Mouse (Mus musculus): ENCODE measurements around the gene Ptprb. TPM values are rescaled to one million over a fixed set of nuclear protein-coding genes. Genes with fewer than 3 reads are reported as not detected.

The Ptprb gene
- polyA plus RNA-seq, 1 experiment = 1.6 TPM

DNA sequence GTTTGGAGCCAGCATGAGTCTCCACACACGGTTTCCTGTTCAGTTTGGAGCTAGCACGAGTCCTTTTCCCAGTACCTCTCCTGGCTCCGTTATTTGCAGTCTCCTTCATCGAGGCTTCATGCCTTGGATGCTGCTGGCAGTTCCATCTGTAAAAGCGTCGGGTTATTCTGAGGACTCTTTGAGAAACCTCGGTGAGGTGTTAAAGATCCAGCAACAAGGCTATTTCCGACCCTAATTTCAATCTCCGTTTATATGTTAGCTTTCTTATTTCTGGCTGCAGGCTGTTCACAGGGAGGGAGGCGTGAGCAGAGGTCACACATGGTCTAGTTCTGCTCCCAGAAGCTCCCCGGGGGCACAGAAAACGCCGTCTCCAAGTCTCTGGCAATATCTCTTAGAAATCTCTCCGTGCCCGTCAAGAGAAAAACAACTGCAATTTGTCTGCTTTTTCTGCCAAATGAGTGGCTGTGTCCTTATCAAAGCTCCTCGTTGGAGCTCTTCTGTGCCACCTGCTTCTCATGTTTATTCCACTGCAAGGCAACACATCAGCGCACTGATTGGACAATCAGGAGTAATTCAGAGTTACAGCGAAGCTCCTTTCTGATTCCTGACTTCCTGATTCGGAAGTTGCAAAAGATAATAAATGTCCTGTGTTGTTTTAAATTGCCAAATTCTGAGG is 132.5 kb downstream of the Ptprb start:
- 63% methylated on average over 19 of the region's 19 CpGs for WGBS
- no peak for DNase-seq (ENCODE audit: low read depth, low spot score)

DNA sequence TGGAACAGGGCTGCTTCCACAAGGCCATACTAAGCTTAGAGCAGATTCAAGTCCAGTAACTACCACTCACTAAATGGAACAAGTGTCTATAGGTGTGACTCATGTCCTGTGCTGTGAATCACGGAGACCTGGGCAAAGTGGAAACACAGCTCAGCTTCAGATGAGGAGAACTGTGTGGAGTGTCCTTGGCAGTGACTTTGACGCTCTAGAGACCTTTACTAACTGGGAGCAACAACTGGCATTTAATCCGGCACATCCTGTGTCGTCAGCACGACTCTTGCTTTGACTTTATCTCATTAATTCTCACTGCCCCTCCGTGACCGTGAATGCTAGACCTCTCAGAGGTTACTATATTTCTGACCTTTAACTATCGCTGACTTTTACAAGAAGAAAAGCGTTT is 135.5 kb downstream of the Ptprb start:
- 47% methylated on average over 9 of the region's 9 CpGs for WGBS
- no peak for DNase-seq (ENCODE audit: low read depth, low spot score)

- WGBS = 81% methylated on average over 6 of the region's 6 CpGs
- no peak for DNase-seq (ENCODE audit: low read depth, low spot score)
These were observed 140.8 kb downstream of the Ptprb start for GRCm38 (mm10) chr10:116416142-116416541.

GRCm38 (mm10) chr10:116416726-116417125 is 141.4 kb downstream of the Ptprb start:
- WGBS = 51% methylated on average over 5 of the region's 5 CpGs
- DNase-seq (ENCODE audit: low read depth, low spot score) = no peak

GRCm38 (mm10) chr10:116418121-116418726 is 142.9 kb downstream of the Ptprb start:
- 73% methylated on average over 24 of the region's 24 CpGs for WGBS
- no peak for DNase-seq (ENCODE audit: low read depth, low spot score)

GRCm38 (mm10) chr10:116420976-116421375 is 145.7 kb downstream of the Ptprb start:
- 88% methylated on average over 6 of the region's 6 CpGs for WGBS
- no peak for DNase-seq (ENCODE audit: low read depth, low spot score)

GRCm38 (mm10) chr10:116422551-116422950 is 147.2 kb downstream of the Ptprb start:
- DNase-seq (ENCODE audit: low read depth, low spot score) = no peak
- WGBS = 48% methylated on average over 2 of the region's 2 CpGs

DNA sequence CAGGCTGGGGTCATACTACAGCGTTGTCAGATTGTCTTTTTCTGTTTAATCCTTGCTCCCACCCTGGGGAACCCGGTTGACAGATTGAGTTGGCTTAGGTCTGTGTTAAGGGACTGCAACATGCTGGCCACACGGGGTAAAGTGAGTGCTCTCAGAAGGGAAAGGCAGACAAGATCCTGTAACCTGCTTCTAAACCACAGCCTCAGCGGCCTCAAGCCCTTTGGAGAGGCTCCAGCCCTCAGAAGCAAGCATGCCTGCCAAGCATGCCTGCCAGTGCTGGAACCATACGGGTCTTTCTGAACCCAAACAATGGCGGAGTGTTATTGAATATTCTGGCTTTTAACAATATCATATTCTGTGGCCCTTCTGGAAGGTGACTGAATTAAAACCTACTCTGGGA is 149.6 kb downstream of the Ptprb start:
- WGBS = 79% methylated on average over 6 of the region's 6 CpGs

DNA sequence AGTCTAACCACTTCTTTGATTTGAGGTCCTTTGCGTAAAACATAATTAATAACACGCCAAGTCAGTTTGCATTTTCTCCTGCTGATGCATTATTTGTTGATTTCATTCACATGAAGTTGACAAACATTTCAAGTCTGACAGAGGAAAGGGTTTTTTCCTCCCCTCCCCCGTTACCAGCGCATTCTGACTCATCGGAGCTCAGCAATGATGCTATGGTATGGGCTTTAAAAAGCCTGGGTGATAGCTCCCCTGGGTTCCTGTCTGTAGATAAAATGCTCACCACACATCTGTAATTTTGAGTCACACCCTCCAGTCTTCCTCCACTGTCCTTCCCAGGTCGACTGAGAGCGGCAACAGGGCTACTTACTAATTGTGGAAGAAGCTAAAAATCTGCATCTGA is 150.9 kb downstream of the Ptprb start:
- no peak for DNase-seq (ENCODE audit: low read depth, low spot score)
- 83% methylated on average over 7 of the region's 7 CpGs for WGBS

More for the DNA sequence above, 149.6 kb downstream of the Ptprb start:
- no peak for DNase-seq (ENCODE audit: low read depth, low spot score)

- 94% methylated on average over 26 of the region's 26 CpGs for WGBS
- DNase-seq (ENCODE audit: low read depth, low spot score) = no peak
These were observed 152.9 kb downstream of the Ptprb start for GRCm38 (mm10) chr10:116428026-116428780.

- no peak for DNase-seq (ENCODE audit: low read depth, low spot score)
- WGBS = 83% methylated on average over 7 of the region's 7 CpGs
These were observed 157.1 kb downstream of the Ptprb start for GRCm38 (mm10) chr10:116432421-116432820.

DNA sequence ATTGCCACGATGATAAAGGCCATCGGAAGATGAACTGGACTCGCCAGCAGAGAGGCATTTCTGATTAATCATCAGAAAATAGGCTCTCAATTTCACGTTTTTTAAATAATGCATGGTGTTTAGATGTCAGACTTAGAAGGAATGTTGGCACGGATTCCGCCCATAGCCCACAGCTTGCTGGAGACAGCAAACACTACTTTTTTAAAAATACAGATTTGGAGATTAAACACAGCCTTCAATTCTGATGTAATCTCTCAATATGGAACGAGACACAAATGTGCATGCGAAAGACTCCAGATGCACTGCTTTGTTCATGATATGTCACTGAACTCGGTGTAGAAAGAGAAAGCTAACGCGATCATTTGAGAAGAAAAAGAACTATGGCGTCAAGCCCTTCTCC is 160.1 kb downstream of the Ptprb start:
- 85% methylated on average over 12 of the region's 12 CpGs for WGBS
- no peak for DNase-seq (ENCODE audit: low read depth, low spot score)

Other genes starting within 250 kb of the Ptprb start
- not detected in 2 replicates for gene 4933416C03Rik, start 161.6 kb upstream of the Ptprb start, polyA plus RNA-seq (2012; rRNA removed)
- gene Kcnmb4, start 198.4 kb downstream of the Ptprb start, polyA plus RNA-seq (2012; rRNA removed) = 1.6 and 4.7 TPM in 2 replicates